20 mouse cellular contexts compared by ENCODE assay signal in genomic region chr10:83234391-83234790, GRCm38 (mm10).
A peak's percentile ranks its signal among the peaks of the same experiment; 100 is the strongest.
DNase-seq lines count a peak whose midpoint lies in the region; ATAC-seq lines count a peak whose summit lies in the region.
"Had no signal": no experiment of that assay in that cellular context is flagged by ENCODE, and none has a peak within 500 bp of the region (broad histone marks: within the 10 kb centered on the region; RNA-seq: fewer than 3 reads in every experiment).

No protein-coding gene starts in this region.

- H3K9ac ChIP-seq in kidney, embryonic 16.5 days (replicated peaks; ENCODE audit: low read length) = no peak overlapping the region
- H3K9ac ChIP-seq: embryonic facial prominence, embryonic 15.5 days; forebrain, embryonic 15.5 days; heart, embryonic 12.5 days; hindbrain, embryonic 13.5 days; liver, embryonic 13.5 days; midbrain, embryonic 15.5 days; neural tube, embryonic 13.5 days had no signal

- H3K27ac ChIP-seq in kidney, embryonic 16.5 days (ENCODE audit: low read length) = no peak overlapping the region
- no peak overlapping the region for H3K27ac ChIP-seq in midbrain, embryonic 10.5 days (replicated peaks)
- H3K27ac ChIP-seq: embryonic facial prominence, embryonic 15.5 days; forebrain, embryonic 15.5 days; hindbrain, embryonic 13.5 days; liver, embryonic 13.5 days; midbrain, embryonic 15.5 days; neural tube, embryonic 13.5 days had no signal

- no peaks in the 10 kb centered on the region for H3K4me1 ChIP-seq in kidney, embryonic 16.5 days (ENCODE audit: insufficient read depth, low read length)
- no peaks in the 10 kb centered on the region for H3K4me1 ChIP-seq in midbrain, embryonic 10.5 days
- H3K4me1 ChIP-seq: hindbrain, embryonic 13.5 days; liver, embryonic 13.5 days; midbrain, embryonic 15.5 days; neural tube, embryonic 13.5 days had no signal

- no peak overlapping the region for H3K4me2 ChIP-seq in kidney, embryonic 16.5 days (replicated peaks; ENCODE audit: low read depth, low read length)
- H3K4me2 ChIP-seq: embryonic facial prominence, embryonic 15.5 days; forebrain, embryonic 15.5 days; heart, embryonic 12.5 days; hindbrain, embryonic 13.5 days; liver, embryonic 13.5 days; midbrain, embryonic 15.5 days; neural tube, embryonic 13.5 days had no signal

- peak; percentile 38 for DNase-seq in adrenal gland, postnatal 10 days
- DNase-seq in adrenal gland, adult 18-20 months (ENCODE audit: low spot score in 2 of 2) = no peak
- peak; percentile 30 to 45 for DNase-seq in cerebellum, postnatal 25 days
- DNase-seq in kidney, postnatal 4 days = peak; percentile 53 to 55
- peak; percentile 17 for DNase-seq in MN1 (ENCODE audit: low spot score)
- DNase-seq in midbrain, embryonic 10.5 days (ENCODE audit: low spot score) = no peak
- DNase-seq: kidney, adult 2 months; liver, embryonic 13.5 days; retina, postnatal 1 day; right cerebral cortex, postnatal 25 days; spleen, adult 18-20 months had no signal

- 51% methylated on average over 4 of the region's 4 CpGs for whole genome bisulfite sequencing in kidney, embryonic 16.5 days
- 78% methylated on average over 4 of the region's 4 CpGs for WGBS in midbrain, embryonic 10.5 days

- no peak for ATAC-seq in cerebellum, adult (ENCODE audit: insufficient number of reproducible peaks, low FRiP score, low TSS enrichment)
- ATAC-seq in kidney, embryonic 16.5 days (ENCODE audit: low FRiP score, low TSS enrichment) = no peak
- ATAC-seq: forebrain, embryonic 15.5 days; midbrain, embryonic 15.5 days had no signal

- no peaks in the 10 kb centered on the region; the same call in 1 of the 2 replicates for H3K9me3 ChIP-seq in kidney, embryonic 16.5 days (ENCODE audit: low read length)
- no peaks in the 10 kb centered on the region for H3K9me3 ChIP-seq in midbrain, embryonic 10.5 days (replicated peaks)
- H3K9me3 ChIP-seq: embryonic facial prominence, embryonic 15.5 days; forebrain, embryonic 15.5 days; hindbrain, embryonic 13.5 days; liver, embryonic 13.5 days; midbrain, embryonic 15.5 days; neural tube, embryonic 13.5 days had no signal

- H3K4me3 ChIP-seq in kidney, embryonic 16.5 days (ENCODE audit: low read length) = no peak overlapping the region
- no peak overlapping the region for H3K4me3 ChIP-seq in midbrain, embryonic 10.5 days
- H3K4me3 ChIP-seq: embryonic facial prominence, embryonic 15.5 days; forebrain, embryonic 15.5 days; heart, embryonic 12.5 days; hindbrain, embryonic 13.5 days; liver, embryonic 13.5 days; midbrain, embryonic 15.5 days; myocyte; neural tube, embryonic 13.5 days had no signal

- no peaks in the 10 kb centered on the region for H3K27me3 ChIP-seq in kidney, embryonic 16.5 days (ENCODE audit: insufficient read depth, low read length)
- peaks cover 6% of the 10 kb centered on the region; the same call in 1 of the 2 replicates for H3K27me3 ChIP-seq in midbrain, embryonic 10.5 days (ENCODE audit: low read depth, poor library complexity, severe bottlenecking)
- H3K27me3 ChIP-seq: embryonic facial prominence, embryonic 15.5 days; forebrain, embryonic 15.5 days; heart, embryonic 12.5 days; hindbrain, embryonic 13.5 days; liver, embryonic 13.5 days; midbrain, embryonic 15.5 days; neural tube, embryonic 13.5 days had no signal

- no peaks in the 10 kb centered on the region for H3K36me3 ChIP-seq in kidney, embryonic 16.5 days (ENCODE audit: insufficient read depth, low read length)
- no peaks in the 10 kb centered on the region for H3K36me3 ChIP-seq in midbrain, embryonic 10.5 days
- H3K36me3 ChIP-seq: embryonic facial prominence, embryonic 15.5 days; forebrain, embryonic 15.5 days; heart, embryonic 12.5 days; liver, embryonic 13.5 days; neural tube, embryonic 13.5 days had no signal

Comparison
In these comparisons a context has a peak if more than half of its experiments do, and no peak if none do; other contexts are left out.
1. DNase-seq: peak in adrenal gland, postnatal 10 days (single experiment), cerebellum, postnatal 25 days (2 of 2), kidney, postnatal 4 days (2 of 2) and MN1 (single experiment); none in adrenal gland, adult 18-20 months (0 of 2) and midbrain, embryonic 10.5 days (single experiment).